Mouse (Mus musculus): ENCODE results near the gene Tnc.

Gene Tnc

DNA sequence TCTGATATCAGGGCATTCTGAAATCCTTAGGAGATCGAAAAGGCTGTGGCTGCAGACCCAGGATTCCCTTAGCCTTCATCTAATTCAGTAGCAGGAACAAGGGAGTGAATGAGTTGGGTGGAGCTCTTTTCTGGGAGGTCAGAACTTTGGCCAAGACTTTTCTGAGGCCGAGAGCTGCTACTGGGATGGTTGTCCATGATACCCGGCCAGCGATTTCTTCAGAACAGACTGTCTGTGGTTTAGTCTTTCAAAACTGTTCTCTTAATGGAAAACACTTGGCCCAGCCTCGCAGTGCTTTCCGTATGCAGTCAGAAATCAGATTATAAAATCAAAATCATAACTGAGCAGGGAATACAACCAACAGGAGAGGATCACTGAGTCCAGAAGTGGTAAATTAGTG is 21.2 kb downstream of the Tnc start:
- no peak for DNase-seq (ENCODE audit: low spot score in 2 of 2)

- DNase-seq (ENCODE audit: low spot score in 2 of 2), result no peak
Observed at GRCm38 (mm10) chr4:64024041-64024779, 22.6 kb downstream of the Tnc start.

DNA sequence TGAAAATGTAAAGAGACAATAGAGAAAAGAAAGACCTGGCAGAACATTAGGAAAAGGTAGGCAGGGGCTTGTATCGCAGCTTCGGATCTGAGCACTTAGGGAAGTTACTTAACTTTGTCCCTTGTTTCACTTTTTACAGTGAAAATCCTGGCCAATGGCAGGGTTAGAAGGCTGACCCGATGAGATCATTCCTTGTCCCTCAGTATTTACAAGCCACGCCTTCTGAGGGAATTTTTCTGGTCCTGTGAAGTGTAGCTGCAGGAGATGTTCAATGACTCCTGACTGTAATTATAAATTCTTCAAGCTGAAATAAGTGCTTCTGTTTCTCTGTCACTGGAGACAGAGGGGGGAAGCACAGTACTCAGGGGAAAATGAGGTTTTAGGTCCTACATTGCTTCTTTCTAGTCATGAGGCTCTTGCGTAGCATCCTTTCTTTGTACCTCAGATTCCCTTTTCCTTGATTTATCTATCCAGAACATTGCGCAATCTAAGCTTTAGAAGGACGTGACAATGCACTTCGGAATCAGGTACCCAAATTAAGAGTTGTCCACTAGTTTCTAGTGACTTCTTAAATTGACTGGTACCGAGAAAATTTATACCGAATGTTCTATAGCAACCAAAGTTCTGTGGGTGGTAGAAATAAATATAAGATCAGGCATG is 25.8 kb downstream of the Tnc start:
- DNase-seq (ENCODE audit: low spot score in 2 of 2), result no peak

- DNase-seq (ENCODE audit: low spot score in 2 of 2), result no peak
Observed at GRCm38 (mm10) chr4:64020151-64020550, 26.7 kb downstream of the Tnc start.

DNA sequence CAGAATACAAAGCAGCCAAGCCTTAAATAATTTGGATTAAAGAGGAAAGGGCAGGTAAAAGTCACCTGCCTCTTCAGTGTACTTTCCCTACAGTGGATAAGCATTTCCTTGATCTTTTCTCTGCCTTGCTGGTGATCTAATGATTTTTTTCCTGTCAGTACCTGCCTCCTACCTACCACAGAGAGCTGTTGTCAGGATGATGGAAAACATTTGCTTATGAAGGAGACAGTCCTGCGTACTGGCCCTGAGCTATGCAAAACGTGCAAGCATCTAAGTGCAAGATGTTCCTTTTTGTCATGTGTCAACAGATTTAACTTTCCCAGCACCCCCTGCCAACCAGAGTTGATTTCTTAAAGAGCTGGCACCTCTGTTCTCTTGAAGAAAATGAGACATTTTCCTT is 35.5 kb downstream of the Tnc start:
- DNase-seq (ENCODE audit: low spot score in 2 of 2), result no peak

- no peak for DNase-seq (ENCODE audit: low spot score in 2 of 2)
Observed at GRCm38 (mm10) chr4:64009936-64010335, 36.9 kb downstream of the Tnc start.

DNA sequence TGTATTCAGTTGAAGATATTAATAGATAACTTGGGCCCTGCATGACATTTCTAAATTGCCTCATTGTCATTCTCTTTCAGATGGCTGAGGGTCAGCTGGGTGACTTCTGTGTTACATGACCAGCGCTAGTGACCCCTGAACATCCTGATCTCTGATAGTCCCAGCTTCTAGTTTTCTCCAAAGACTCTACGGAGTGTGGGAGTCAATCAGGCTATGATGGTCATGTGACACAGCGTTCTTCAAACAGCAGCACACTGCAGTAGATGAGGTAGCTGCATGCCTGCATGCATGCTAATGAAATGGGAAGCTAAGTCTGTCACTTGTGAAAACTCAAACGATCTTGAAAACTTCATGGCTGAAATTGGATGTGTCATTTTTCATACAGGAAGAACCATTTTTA is 41.6 kb downstream of the Tnc start:
- DNase-seq (ENCODE audit: low spot score in 2 of 2), result no peak

DNA sequence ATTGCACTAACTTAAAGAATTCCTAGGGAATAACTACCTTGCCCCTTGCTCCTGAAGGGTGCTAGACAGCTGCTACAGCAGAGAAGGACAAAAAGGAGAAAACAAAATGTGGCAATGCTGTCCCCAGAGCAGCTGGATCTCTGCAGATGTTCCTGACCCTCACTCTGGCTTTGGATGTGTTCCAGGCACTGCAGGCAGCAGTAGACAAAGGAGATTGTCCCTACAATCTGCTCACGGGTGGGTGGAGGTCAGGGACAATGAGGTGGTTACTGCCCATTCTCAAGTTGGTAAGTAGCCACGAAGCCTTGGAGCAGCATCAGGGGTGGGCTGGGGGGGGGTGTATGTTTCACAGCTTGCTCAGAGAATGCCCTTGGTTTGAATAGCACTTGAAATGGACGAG is 43.1 kb downstream of the Tnc start:
- DNase-seq (ENCODE audit: low spot score in 2 of 2), result no peak

- no peak for DNase-seq (ENCODE audit: low spot score in 2 of 2)
Observed at GRCm38 (mm10) chr4:64002168-64002567, 44.6 kb downstream of the Tnc start.

GRCm38 (mm10) chr4:64000788-64001187 is 46.0 kb downstream of the Tnc start:
- no peak for DNase-seq (ENCODE audit: low spot score in 2 of 2)

- DNase-seq (ENCODE audit: low spot score in 2 of 2), result no peak
Observed at GRCm38 (mm10) chr4:64000293-64000692, 46.5 kb downstream of the Tnc start.

DNA sequence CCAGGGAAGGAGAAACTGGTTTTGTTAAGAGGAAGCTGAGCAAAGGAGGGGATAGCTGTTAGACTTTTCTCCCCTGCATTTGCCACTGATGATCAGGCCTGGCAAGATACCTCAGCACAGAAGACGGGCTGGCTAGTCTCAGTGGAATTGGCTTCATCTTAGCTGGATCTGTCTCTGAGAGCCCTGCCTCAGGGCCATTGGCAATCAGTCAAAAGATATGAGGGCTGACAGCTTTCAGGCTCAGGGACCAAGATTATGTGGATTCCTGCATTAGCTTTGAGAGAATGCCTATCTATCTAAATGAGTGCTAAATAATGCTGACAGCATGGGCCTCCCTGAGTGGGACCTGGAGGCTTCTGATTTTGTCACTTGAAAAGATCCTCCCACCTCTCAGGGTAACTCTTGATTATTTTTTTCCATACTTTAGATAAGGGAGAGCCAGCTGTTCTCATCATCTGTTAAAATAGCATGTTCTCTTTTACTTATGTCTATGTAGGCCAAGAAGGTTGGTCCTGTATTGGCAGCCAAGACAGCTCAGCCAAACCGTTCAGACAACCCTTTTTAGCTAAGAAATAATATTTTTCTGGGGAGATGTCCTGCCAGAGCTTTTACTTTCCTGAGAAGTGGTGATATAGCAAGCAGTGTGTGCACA is 53.2 kb downstream of the Tnc start:
- no peak for DNase-seq (ENCODE audit: low spot score in 2 of 2)

GRCm38 (mm10) chr4:63990216-63990615 is 56.6 kb downstream of the Tnc start:
- DNase-seq (ENCODE audit: low spot score in 2 of 2), result no peak

- no peak for DNase-seq (ENCODE audit: low spot score in 2 of 2)
Observed at GRCm38 (mm10) chr4:63988090-63988489, 58.7 kb downstream of the Tnc start.

- no peak for DNase-seq (ENCODE audit: low spot score in 2 of 2)
Observed at GRCm38 (mm10) chr4:63986576-63986975, 60.2 kb downstream of the Tnc start.

- DNase-seq (ENCODE audit: low spot score in 2 of 2), result no peak
Observed at GRCm38 (mm10) chr4:63983098-63983445, 63.7 kb downstream of the Tnc start.

DNA sequence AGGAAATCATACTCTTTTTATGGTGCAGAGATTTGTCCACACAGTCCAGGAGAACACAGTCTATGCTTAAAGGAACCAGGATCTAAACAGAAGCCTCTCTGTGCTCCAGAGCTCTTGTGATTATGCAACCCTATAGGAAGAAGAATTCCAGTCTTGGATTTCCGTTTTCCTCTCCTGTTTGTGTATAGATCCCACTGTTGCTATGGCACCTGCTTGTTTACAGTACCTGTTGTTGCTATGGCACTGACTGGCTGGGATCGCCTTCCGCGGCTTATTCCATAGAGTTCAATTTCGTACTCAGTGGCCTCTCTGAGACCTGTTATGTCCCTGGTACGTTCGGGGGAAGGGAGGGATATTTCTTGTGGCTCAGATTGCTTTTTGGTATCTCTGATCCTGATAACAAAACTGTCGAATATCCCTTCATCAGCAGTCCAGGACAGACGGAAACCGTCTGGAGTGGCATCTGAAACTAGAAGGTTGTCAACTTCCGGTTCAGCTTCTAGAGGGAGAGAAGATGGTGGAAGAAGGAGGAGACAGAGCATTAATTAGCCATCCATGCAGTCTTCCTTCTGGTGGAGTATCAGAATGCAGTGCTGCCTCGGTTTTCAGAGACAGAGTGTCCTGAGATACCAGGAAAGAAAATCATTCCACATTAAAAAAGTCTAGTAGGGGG is 64.3 kb downstream of the Tnc start:
- no peak for DNase-seq (ENCODE audit: low spot score in 2 of 2)

- no peak for DNase-seq (ENCODE audit: low spot score in 2 of 2)
Observed at GRCm38 (mm10) chr4:63980211-63980794, 66.5 kb downstream of the Tnc start.

- DNase-seq (ENCODE audit: low spot score in 2 of 2), result no peak
Observed at GRCm38 (mm10) chr4:63979635-63980034, 67.2 kb downstream of the Tnc start.

DNA sequence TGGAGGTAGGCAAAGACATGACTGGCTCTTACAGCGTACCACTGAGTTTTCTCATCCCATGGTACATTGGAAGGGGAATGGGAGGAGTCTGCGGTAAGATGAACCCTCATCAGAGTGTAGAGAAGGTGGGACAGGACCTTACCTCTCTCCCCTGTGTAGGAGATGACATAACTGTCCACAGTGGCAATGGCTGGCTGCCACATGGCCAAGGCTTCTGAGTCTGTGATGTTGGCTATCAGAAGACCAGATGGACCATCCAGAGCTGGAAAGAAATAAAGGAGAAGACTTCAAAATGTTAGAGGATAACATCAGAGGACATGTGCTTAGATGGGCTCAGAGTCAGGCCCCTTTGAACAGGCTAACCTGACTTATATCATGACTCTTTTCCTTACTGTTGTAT is 74.3 kb downstream of the Tnc start:
- DNase-seq (ENCODE audit: low spot score in 2 of 2), result no peak

- DNase-seq (ENCODE audit: low spot score in 2 of 2), result no peak
Observed at GRCm38 (mm10) chr4:63971762-63972161, 75.1 kb downstream of the Tnc start.

DNA sequence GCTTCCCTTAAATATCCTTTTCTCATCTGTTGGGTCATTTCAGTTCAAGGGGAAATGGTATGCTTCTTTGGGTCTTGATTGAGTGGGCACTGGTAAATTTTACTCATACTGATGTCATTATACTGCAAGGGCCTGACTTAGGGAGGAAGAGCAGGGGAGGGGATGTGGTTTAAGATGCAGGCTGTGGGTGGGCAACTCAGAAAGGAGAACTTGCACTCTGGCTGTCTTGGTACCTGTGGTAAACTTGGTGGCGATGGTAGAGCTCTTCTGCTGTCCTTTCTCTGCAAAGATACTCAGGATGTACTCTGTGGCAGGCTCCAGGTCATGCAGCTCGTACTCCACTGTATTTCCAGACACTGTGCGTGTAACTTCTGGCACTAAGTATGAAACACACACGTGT is 75.9 kb downstream of the Tnc start:
- DNase-seq (ENCODE audit: low spot score in 2 of 2), result no peak
